Mouse (Mus musculus) brain, embryonic 14.5 days (tissue): Measurements from ENCODE around the gene Abtb2.

ENCODE experiments used
- CTCF ChIP-seq: fragments of 200-500 bp; IDR thresholded peaks from 2 replicates; pipeline ENCODE4 v1.5.1; 2012; ENCODE audit warnings: inconsistent platforms, mild to moderate bottlenecking, moderate library complexity, borderline replicate concordance; ENCODE audit not compliant: insufficient read depth, insufficient read length; ENCODE audit errors: extremely low read depth
- POLR2A ChIP-seq: fragments of 200-500 bp; IDR thresholded peaks from 2 replicates; pipeline ENCODE4 v1.6.1; 2012; ENCODE audit warnings: mild to moderate bottlenecking, inconsistent platforms, borderline replicate concordance; ENCODE audit not compliant: poor library complexity, insufficient read depth, insufficient read length, severe bottlenecking; ENCODE audit errors: extremely low read depth

DNA sequence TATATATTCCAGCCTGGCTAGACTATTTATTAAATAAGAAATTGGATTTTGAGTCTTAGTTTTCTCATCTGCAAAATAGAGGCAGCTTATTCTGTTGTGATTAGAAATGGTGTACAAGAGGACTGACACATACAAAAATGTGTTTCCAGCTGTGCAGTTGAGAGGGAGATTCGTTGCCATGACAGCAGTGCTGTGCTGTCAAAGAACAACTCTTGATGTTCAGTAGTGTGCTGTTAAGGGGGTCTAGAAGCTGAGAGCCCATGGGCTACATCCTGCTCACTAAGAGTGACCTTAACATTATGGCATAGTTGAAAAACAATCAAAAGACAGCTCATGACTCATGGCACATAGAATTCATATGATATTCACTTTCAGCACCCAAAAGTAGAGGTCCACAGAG lies 71.3 kb downstream of the Abtb2 start:
- no peak for TF ChIP-seq CTCF
- TF ChIP-seq POLR2A: no peak
